Mouse (Mus musculus) intestine, postnatal 0 days (tissue): ENCODE results near the gene Ajuba. TPM values are rescaled to one million over a fixed set of nuclear protein-coding genes. Genes with fewer than 3 reads are reported as not detected.
A peak's percentile ranks its signal among the peaks of the same experiment; 100 is the strongest.

Source experiments
- ATAC-seq: fragments of 200-750 bp; cut with Nextera tagmentation; 2 replicates; pipeline ENCODE4 v1.8.0; 2017; ENCODE audit warnings: mild to moderate bottlenecking, moderate TSS enrichment, moderate library complexity
- H3K27ac ChIP-seq: fragments of 300-500 bp; sonication (generic); 2 replicates; pipeline ENCODE4 v1.5.1; 2014; ENCODE audit warnings: mild to moderate bottlenecking, low read depth, low read length, moderate library complexity
- H3K27me3 ChIP-seq: fragments of 300-500 bp; sonication (generic); replicated peaks from 2 replicates; pipeline ENCODE4 v1.6.1; 2014; ENCODE audit warnings: low read length, mixed read lengths; ENCODE audit not compliant: control insufficient read depth, insufficient read depth
- H3K36me3 ChIP-seq: fragments of 300-500 bp; sonication (generic); 2 replicates; pipeline ENCODE4 v1.6.1; 2014; ENCODE audit warnings: mild to moderate bottlenecking, moderate library complexity; ENCODE audit not compliant: control insufficient read depth, insufficient read depth
- H3K4me1 ChIP-seq: fragments of 300-500 bp; sonication (generic); replicated peaks from 2 replicates; pipeline ENCODE4 v1.6.1; 2014; ENCODE audit warnings: antibody characterized with exemption, low read length, mixed read lengths; ENCODE audit not compliant: control insufficient read depth, insufficient read depth
- H3K4me2 ChIP-seq: fragments of 300-500 bp; sonication (generic); replicated peaks from 2 replicates; pipeline ENCODE4 v1.6.1; 2014; ENCODE audit warnings: low read depth, mild to moderate bottlenecking, moderate library complexity
- H3K4me3 ChIP-seq: fragments of 300-500 bp; sonication (generic); 2 replicates; pipeline ENCODE4 v1.5.1; 2014; ENCODE audit warnings: low read depth, low read length
- H3K9ac ChIP-seq: fragments of 300-500 bp; sonication (generic); 2 replicates; pipeline ENCODE4 v1.6.1; 2014; ENCODE audit warnings: mild to moderate bottlenecking, low read depth, low read length
- H3K9me3 ChIP-seq: fragments of 300-500 bp; sonication (generic); 2 replicates; pipeline ENCODE4 v1.6.1; 2016; ENCODE audit warnings: mixed run types; ENCODE audit not compliant: control insufficient read depth
- CTCF ChIP-seq: sonication (generic); IDR thresholded peaks from 2 replicates; pipeline ENCODE4 v1.5.1; 2016; ENCODE audit warnings: low read depth, mild to moderate bottlenecking, control low read depth, antibody characterized with exemption, moderate library complexity
- WGBS: fragments of 180-500 bp; shearing (Covaris S2); extraction: QIAGEN DNeasy Blood & Tissue Kit; methylation state at CpG from one replicate; pipeline ENCODE4 v1.1.7; 2014; 5-methylcytosine and 5-hydroxymethylcytosine counted together
- polyA plus RNA-seq: library from polyadenylated mRNA; unstranded; fragments of >200 nt; fragmentation: Nextera tagmentation; extraction: Ambion mirVana; gene quantifications from 2 replicates; pipeline ENCODE4 v1.2.1, GENCODE M21; 2015

Gene Ajuba
- 13.1 and 15.1 TPM in 2 replicates for polyA plus RNA-seq

- ATAC-seq: peak; percentile 28; the same call in 1 of the 2 replicates
- H3K9me3 ChIP-seq: no peaks in the 10 kb centered on the region
- peak within 1 kb of the TSS; percentile 97 for H3K4me2 ChIP-seq
- H3K36me3 ChIP-seq: no peaks in the 10 kb centered on the region
- H3K27me3 ChIP-seq: no peaks in the 10 kb centered on the region
- H3K4me1 ChIP-seq: 0 out of 2 replicates have a peak, but pooled peaks cover 15% of the 10 kb centered on the region
- H3K27ac ChIP-seq: peak within 1 kb of the TSS; percentile 76
- peak within 1 kb of the TSS; percentile 84 for H3K9ac ChIP-seq
- under 1% methylated on average over 66 of the region's 66 CpGs for WGBS
- peak within 1 kb of the TSS; percentile 78 for H3K4me3 ChIP-seq
- TF ChIP-seq CTCF: no peak
These were observed at the start of gene Ajuba for GRCm38 (mm10) chr14:54577089-54577982. TSS of gene Ajuba (minus strand) at chr14:54577558.

GRCm38 (mm10) chr14:54624976-54625375 lies 47.6 kb upstream of the Ajuba start:
- H3K36me3 ChIP-seq: no peaks in the 10 kb centered on the region
- 72% methylated on average over 10 of the region's 10 CpGs for WGBS
- ATAC-seq: no peak

GRCm38 (mm10) chr14:54623334-54623733 lies 46.0 kb upstream of the Ajuba start:
- H3K27ac ChIP-seq: no peak overlapping the region
- H3K9me3 ChIP-seq: no peaks in the 10 kb centered on the region
- ATAC-seq: no peak
- 76% methylated on average over 6 of the region's 6 CpGs for WGBS
- no peak for TF ChIP-seq CTCF
- no peaks in the 10 kb centered on the region for H3K4me1 ChIP-seq
- H3K4me3 ChIP-seq: no peak overlapping the region
- H3K36me3 ChIP-seq: no peaks in the 10 kb centered on the region
- no peak overlapping the region for H3K9ac ChIP-seq
- H3K27me3 ChIP-seq: no peaks in the 10 kb centered on the region
- no peak overlapping the region for H3K4me2 ChIP-seq

More at GRCm38 (mm10) chr14:54624976-54625375, 47.6 kb upstream of the Ajuba start:
- Histone ChIP-seq H3K4me3 (no peak overlapping the region), H3K27me3 (no peaks in the 10 kb centered on the region), H3K27ac (no peak overlapping the region), H3K9me3 (no peaks in the 10 kb centered on the region), H3K4me1 (no peaks in the 10 kb centered on the region), H3K4me2 (no peak overlapping the region), H3K9ac (no peak overlapping the region)
- no peak for TF ChIP-seq CTCF

GRCm38 (mm10) chr14:54621133-54621532 lies 43.8 kb upstream of the Ajuba start, which contains the start of gene Psmb11:
TSS of gene Psmb11 (plus strand) at chr14:54621433.
- no peak for ATAC-seq
- no peak within 1 kb of the TSS for H3K27ac ChIP-seq
- no peaks in the 10 kb centered on the region for H3K9me3 ChIP-seq
- WGBS: 84% methylated on average over 1 of the region's 1 CpGs
- no peak for TF ChIP-seq CTCF
- H3K4me1 ChIP-seq: no peaks in the 10 kb centered on the region
- 0 out of 2 replicates have a peak, but pooled peaks cover 4% of the 10 kb centered on the region for H3K36me3 ChIP-seq
- no peak within 1 kb of the TSS for H3K4me3 ChIP-seq
- no peak within 1 kb of the TSS for H3K9ac ChIP-seq
- no peaks in the 10 kb centered on the region for H3K27me3 ChIP-seq
- no peak within 1 kb of the TSS for H3K4me2 ChIP-seq

GRCm38 (mm10) chr14:54617897-54618365 lies 40.6 kb upstream of the Ajuba start, which contains the start of gene Psmb5:
TSS of gene Psmb5 (minus strand) at chr14:54618022.
- Histone ChIP-seq H3K4me2 (peak within 1 kb of the TSS; percentile 84), H3K27me3 (no peaks in the 10 kb centered on the region), H3K4me1 (no peaks in the 10 kb centered on the region), H3K4me3 (peak within 1 kb of the TSS; percentile 80), H3K36me3 (peaks cover 17% of the 10 kb centered on the region), H3K9ac (peak within 1 kb of the TSS; percentile 76), H3K9me3 (no peaks in the 10 kb centered on the region), H3K27ac (peak within 1 kb of the TSS; percentile 41; the same call in 1 of the 2 replicates)
- no peak for TF ChIP-seq CTCF
- peak; percentile 84 for ATAC-seq
- under 1% methylated on average over 25 of the region's 25 CpGs for WGBS
